Mouse (Mus musculus) retina, adult 2 months (tissue): ENCODE data around the gene Fam193b.
A peak's percentile ranks its signal among the peaks of the same experiment; 100 is the strongest.
"Not testable (repeated sequence)": the region's sequence is repeated elsewhere in the genome, so short reads cannot be mapped to it uniquely, and the experiment has no call there.

Experiments used
- DNase-seq: peaks from one replicate; pipeline ENCODE4 v3.0.0-alpha.2; 2012; ENCODE audit warnings: low read depth, low spot score

The Fam193b gene

DNA sequence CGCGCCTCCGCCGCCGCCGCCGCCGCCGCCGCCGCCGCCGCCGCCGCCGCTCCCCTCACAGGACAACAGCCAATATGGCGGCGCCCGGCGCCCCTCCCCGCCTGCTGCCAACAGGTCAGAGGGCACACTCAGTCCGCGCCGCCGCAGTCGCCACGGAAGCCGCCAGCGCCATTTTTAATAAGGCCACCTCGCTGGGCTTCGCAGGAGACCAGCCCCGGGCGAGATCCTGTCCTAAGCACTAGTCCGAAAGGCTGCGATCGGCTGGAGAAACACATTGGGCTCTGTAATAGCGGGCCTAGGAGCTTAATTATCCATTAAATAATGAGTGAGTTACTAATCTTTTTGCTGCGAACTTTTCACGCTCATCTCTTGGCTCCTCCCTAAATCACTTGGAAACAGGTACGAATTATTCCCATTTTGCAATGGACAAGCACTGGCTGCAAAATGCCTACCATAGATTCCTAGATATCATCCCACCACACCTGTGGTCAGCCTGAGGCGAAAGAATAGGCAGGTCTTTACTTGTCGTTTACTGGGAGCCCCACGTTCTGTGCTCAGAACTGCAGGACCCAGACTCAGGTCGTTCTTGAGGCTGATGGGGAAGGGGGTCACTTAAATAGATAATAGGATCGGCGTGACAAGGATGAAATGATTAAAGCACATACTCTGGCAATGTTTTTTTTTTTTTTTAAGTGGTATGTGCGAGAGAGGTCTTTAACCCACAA is at the start of gene Fam193b:
Fam193b (minus strand) TSS at position 94 of the 725 bp plus-strand sequence.
- peak; percentile 79 for DNase-seq

DNA sequence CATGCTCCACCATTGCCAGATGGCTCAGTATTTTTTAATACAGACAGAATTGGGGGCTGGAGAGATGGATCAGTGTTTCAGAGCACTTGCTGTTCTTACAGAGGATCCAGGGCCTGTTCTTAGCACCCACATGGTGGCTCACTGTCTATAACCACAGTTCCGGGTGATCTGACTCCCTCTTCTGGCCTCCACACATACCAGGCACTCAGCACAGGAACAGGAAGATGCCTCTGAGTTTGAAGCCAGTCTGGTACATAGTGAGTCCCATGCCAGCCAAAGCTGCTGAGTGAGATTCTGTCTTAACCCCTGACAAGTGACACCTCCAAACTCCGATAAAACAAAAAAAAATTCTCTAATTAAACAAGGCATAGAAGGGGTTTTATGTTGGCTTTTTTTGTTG is 49.4 kb upstream of the Fam193b start:
- no peak for DNase-seq

DNA sequence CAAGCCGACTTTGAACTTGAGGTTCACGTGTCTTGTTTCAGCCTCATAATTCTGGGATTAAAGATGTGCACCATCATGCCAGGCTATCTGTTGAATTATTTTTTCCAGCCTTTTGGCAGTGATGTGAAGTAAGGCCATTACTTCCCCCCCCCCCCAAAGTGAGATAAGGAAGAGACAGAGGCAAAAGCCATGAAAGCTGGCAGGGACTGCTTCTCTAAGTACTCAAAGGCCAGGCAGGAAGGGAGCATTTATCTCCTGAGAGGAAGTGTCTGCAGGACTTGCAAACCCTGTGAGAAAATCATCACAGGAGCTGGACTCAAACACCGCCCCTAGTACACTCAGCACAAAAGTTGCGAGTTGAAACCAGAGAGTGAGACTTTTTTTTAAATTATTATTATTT is 48.4 kb upstream of the Fam193b start:
- no peak for DNase-seq

DNA sequence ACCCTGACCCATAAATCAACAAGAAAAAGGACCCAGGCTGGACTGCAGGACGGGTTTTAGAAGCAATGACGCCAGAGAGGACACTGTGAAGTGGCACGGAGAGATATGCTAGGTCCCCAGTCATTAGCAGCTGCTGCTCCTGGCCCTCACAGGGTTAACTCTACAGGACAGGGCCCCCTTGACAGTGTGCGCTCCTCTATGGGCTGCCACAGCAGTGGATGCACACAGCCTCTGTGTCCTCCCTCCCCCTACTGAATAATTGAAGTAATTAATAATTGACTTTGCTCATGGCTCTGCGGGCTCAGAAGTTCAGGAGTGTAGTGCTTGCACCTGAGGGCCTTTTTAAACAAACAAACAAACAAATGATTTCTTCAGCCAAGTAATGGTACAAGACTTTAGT is 42.6 kb upstream of the Fam193b start:
- DNase-seq = no peak

DNA sequence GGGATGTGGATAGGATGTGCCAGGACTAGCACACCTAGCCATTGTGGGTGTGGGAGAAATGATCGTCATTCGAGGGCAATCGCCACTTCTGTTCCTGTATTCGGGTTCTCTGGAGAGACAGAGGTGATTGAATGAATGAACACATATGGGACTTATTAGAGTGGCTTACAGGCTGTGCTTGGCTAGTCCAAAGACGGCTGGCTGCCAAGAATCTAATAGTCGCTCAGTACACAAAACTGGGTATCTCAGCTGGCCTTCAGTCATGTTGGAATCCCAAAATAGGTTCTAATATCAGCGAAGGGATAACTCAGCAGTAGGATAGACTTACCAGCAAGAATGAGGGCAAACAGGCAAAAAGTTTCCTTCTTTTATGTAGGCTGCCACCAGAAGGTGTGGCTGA is 41.1 kb upstream of the Fam193b start:
- DNase-seq = no peak

DNA sequence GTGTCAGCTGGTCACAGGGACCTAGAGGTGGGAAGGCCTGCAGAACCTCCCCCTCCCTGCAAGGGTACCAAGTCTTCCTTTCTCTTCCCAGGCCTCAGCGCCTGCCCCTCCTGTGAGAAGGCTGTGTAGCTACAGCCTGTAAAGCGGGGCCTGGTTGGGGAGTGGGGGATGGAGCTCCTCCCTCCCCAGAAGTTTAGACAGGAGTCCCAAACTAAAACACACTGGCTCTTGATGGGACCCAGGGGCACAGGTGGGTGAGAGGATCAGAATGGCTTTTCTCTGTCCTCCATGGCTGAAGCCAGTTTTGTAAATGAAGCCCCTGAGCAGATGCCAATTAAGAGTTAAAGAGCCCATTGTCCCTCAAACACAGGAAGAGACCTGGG is 36.7 kb upstream of the Fam193b start:
- DNase-seq = no peak

DNA sequence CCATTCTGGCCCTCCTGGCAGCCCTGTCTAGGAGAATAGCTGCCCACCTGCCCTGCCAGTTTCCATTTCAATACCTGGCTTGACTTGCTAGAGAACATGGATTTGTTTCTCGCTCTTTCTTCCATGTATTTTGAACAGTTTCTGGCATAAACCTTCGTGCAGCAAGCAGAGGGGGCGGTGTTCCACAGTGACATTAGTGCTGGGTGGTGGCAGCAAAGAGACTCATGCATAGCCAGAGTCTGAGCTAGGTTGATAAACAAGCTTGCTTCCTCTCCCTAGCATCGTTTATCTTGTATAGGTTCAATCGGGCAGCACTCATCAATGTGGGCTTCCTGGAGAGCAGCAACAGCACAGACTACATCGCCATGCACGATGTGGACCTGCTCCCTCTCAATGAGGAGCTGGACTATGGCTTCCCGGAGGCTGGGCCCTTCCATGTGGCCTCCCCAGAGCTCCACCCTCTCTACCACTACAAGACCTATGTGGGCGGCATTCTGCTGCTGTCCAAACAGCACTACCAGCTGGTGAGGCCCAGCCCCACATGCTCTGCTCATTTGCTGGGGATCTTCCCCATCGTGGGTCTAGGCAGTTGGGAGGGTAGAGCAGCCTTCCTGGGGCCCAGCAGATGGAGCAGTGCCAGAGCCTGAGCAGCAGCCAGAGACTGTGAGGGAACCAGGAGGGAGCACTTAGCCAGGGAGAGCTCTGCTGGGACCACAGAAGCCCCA is 36.1 kb upstream of the Fam193b start:
- no peak for DNase-seq

DNA sequence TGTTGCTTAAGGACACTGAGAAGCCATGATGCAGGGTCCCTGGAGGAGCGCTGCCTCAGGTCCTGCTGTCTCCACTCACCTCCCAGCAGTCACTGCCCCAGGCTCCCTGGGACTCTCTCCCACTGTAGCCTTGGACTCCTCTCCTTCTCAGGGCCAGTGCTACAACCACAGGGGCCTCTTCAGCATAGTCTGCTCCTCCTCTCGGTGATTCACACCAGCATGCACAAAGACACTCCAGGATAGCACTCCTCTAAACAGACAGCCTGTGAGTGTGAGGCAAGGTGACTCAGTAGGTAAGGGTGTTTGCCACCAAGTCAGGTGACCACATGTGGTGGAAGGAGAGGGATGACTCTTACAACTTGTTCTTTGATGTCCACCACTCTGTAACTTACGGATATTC is 33.7 kb upstream of the Fam193b start:
- DNase-seq = no peak

DNA sequence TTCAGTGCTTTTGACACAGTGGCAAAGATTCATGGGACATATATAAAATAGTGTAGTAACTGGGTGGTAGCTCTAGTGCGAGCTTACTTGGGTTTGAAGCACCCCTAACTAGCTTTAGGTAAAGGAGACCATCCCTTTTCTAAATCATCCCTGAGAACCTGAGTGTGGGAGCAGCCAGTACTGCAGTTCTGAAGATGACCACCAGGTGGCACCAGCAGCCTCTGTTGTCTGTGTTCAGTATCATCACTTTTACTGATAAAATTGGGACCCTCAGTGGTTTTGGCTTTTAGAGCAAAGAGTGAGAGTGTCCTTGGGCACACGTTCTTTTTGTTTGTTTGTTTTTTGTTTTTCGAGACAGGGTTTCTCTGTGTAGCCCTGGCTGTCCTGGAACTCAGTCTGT is 30.7 kb upstream of the Fam193b start:
- DNase-seq = no peak

DNA sequence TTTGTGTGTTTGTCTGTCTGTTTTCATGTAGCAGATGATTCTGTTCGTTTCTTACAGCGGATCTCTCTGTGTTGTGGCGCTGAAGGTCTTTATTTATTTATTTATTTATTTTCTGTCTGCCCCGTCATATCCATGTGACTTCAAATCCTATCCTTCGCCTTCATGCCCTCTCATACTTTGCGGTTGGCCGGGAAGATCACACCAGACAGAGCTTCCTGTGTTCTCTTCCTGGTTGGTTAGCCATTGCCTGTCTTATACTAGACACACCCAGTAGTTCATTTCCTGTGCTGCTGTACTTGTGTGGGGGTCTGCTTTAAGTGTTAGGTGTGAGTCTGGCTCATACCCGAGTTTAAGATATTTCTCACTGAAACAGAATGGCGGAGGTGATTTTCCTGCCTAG is 29.7 kb upstream of the Fam193b start:
- DNase-seq = no peak

DNA sequence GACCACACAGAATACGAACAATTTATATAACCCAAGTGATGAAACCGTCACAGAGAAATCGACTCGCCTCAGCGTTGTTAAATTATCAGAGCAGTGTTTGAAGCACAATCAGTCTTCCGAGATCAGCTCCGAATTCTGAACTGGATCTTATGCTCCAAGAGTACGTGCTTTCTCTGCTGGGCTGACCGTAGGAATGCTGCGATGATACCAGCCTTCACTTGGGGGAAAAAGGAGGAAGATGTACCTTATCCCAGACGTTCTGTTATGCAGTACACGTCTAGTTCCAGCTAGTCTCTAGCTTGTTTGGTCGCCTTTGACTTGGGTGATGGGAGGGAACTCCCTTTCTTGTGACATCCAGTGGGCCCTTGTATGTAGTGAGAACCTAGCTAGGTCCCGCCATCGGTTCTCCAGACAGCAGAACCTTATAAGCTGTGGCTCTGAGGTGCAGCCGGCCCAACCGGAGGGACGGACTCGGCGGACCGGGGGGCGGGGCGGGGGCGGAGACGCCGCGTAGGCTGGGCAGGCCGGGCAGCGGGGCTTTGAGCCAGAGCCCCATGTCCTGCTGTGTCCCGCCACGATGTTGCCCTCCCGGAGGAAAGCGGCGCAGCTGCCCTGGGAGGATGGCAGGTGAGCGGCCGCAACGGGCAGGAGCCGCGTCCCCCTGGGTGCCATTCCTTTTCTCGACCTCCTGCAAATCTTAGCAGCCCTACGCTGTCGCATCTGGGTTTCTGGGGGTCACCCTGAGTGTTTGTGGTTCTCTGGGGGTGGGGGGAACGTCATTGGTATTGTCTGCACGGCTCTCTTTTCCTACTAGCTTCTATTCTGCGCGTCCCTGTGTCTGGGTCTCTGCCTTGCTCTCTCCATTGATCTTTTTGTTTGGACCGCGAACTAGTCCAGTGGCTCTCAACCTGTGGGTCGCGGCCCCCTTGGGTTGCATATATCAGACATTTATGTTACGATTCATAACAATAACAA is 28.9 kb upstream of the Fam193b start, which contains the start of gene B4galt7:
B4galt7 (plus strand) TSS at position 331 of the 975 bp plus-strand sequence.
- peak; percentile 59 for DNase-seq

DNA sequence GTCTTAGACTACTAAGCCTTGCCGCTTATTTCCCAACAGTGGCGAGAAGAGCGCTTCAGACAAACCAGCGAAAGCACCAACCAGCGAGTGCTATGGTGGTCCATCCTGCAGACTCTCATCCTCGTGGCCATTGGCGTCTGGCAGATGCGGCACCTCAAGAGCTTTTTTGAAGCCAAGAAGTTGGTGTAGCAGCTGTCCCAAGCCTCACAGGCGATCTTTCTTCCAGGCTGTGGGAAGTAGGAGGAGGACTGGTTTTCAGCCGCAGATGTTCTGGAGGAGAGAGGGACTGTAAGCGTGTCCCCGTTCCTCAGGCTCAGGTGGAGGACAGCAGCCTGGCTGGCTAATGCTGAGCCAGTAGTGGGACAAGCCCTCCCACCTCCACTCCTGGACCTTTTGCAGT is 25.9 kb upstream of the Fam193b start:
- DNase-seq = no peak

DNA sequence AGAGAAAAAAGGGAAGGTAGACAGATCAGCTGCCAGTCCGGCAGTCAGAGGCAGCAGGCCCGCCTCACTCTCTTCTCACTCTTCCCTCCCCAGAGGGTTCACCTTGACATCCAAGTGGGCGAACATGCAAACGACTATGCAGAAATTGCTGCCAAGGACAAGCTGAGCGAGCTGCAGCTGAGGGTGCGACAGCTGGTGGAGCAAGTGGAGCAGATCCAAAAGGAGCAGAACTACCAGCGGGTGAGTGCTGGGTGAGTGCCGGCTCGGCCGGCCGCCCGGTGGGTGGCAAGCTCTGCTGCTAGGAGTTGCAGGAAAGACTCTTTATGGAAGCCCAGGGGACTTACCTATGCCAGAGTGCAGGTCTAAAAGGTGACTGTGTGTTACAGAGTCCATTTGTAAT is 24.5 kb upstream of the Fam193b start:
- no peak for DNase-seq

DNA sequence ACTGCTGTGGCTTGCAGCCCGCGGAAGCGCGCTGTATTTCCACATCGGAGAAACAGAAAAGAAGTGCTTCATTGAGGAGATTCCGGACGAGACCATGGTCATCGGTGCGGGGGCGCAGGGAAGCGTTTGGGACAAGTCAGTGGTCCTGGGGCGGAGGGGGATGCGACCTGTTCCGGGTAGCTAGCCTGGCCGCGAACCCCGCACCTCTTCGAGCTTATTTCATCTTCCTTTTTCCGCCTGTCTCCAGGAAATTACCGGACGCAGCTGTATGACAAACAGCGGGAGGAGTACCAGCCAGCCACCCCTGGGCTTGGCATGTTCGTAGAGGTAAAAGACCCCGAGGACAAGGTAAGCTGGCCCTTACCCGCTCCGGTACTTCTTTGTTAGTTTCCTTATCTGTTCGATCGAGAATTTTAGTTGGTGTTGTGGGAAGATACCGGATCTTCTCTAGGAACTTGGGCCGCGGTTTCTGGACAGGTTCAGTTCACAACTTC is 22.4 kb upstream of the Fam193b start:
- no peak for DNase-seq

DNA sequence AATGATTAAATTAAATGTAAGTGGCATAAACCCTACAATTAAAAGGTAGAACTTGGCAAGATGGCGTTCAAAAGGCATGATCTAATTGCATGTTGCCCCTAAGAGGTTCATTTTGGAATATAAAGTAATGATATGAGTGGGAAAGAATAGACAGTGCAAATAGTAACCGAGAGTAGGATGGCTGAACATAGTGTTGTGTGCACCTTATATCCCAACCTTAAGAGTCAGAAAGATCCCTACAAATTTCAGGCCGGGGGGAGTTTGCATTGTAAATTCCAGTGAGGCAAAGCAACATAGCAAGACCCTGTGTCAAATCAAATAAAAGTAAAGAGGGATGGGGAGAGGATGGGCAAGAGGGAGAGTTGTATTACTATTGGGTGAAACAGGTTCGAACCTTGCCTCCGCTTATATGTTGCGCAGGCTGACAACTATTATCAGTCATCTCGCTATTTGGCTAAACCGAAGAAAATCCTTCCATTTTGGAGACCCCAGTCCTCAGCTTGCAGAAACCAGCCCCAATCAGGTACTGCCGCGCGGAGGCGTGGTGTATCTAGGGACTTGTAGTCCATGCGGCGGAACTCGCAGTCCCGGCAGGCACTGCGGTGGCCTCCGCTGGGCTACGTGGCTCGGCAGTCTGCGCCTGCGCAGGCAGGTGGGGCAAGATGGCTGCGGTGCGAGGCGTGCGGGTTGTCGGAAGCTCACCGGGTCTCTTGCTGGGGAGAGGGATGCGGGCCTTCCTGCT is 21.8 kb upstream of the Fam193b start:
- peak; percentile 83 for DNase-seq

DNA sequence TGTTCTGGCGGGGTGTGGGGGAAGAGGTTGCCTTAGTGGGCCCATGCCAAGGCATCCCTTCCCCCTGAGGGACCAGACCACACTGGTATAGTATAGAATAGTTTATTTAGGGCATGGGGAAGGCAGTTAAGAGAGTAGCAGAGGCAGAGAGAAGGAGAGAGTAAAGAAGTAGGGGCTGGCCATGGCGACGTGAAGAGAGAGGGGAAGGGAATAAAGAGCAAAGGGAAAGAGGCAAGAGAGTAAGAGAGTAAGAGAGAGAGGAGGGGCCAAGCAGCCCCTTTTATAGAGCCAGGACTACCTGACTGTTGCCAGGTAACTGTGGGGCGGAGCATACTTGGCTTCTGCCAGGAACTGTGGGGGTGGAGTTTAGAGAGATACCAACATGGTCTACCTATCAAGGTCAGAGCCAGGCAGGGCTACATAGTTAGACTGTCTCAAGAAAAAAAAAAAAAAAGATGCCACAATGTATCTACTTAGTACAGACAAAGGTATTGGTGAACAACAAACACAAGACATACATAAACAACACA is 21.1 kb upstream of the Fam193b start:
- DNase-seq = no peak

DNA sequence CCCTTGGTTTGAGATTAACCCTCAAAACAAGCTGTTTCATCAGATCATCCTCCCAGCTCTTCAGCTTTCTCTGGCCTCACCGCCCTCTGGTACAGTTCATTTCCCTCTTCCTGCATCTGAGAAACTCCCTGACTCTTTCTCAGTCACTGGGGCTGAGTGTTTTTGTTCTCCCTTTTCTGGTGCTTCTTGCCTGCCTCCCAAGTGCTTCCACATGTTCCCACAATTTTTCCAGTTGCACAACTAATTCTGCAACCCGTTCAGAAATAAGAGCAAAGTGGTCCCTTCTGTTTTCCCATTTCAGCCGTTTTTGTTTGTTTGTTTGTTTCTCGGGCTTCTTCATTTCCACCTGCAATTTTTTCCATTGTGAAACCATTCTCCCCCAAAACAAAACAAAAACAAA is 7.2 kb upstream of the Fam193b start:
- no peak for DNase-seq

DNA sequence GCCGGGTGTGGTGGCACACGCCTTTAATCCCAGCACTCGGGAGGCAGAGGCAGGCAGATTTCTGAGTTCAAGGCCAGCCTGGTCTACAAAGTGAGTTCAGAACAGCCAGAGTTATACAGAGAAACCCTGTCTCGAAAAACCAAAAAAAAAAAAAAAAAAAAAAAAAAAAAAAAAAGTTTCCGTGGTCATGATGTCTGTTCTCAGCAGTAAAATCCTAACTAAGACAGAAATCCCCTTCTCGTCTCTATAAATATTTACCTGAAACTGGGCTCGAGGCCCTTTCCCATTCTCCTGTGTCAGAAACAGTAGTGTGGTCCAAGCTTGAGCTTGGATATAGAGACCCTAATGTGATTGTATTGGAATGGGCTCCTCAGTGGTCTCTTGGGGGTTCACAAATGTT is 6.0 kb upstream of the Fam193b start:
- DNase-seq = not testable (repeated sequence)

DNA sequence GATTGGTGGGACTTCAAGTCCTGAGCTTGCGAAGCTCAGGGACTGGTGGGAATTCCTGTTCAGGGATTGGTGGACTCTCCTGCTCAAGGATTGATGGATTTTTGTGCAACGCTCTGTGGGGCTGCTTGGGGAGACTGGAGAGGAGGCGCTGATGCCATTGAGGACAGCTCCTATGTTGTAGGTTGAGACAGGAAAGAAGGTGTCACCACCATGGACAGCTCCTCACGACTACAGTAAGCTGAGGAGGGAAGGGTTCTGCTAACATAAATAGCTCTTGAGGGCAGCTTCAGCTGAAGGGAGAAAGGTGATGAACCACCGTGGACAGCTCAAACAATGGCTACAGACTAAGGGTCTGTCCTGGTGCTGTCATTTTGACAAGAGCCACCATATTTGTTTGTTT is 5.0 kb upstream of the Fam193b start:
- DNase-seq = no peak

DNA sequence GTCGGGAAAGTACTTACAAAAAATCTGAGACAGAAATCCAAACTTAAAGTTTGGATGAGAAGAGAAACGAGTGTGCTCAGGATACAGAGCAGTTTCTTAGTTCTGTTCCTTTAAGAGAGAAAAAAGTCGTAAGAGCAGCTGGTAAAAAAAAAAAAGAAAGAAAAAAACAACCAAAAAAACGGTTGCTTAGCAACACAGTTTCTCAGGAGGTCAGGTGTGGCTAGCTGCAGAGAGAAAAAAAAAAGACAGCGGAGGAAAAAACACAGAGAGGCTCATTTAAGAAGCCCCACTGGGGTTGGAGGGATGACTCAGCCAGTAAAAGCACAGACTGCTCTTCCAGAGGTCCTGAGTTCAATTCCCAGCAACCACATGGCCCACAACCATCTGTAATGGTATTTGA is 3.4 kb upstream of the Fam193b start:
- no peak for DNase-seq

DNA sequence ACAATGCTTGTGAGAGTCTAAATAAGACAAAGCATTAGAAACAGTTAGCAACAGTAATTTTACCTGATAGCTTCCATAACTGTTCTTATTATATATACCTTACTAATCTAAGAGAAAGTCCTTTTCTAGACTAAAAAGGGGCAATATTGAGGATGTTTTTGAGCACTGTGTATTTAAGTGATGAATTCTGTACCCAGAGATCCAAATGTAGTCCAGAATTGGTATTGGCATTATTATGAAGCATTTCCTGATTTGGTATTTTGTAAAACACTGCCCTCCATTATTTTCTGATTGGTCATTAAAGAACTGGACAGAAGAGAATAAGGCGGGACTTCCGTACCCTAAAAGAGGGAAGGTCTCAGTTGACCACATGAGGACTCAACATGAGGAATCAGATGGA is 2.5 kb upstream of the Fam193b start, which contains the start of gene Tmed9:
Tmed9 (plus strand) TSS at position 301 of the 400 bp plus-strand sequence.
- DNase-seq = no peak
